Mouse (Mus musculus) heart, postnatal 0 days (tissue): ENCODE results near the gene Cpeb3. TPM values are rescaled to one million over a fixed set of nuclear protein-coding genes. Genes with fewer than 3 reads are reported as not detected.

Experiments used
- ATAC-seq: fragments of 200-750 bp; cut with Nextera tagmentation; 2 replicates; pipeline ENCODE4 v1.8.0; 2017; ENCODE audit warnings: low read depth, moderate number of reproducible peaks, moderate library complexity; ENCODE audit not compliant: insufficient read depth
- DNase-seq: peaks from one replicate; pipeline ENCODE4 v3.0.0-alpha.2; 2016; ENCODE audit warnings: low spot score
- H3K27ac ChIP-seq: fragments of 300-500 bp; sonication (generic); 2 replicates; pipeline ENCODE4 v1.5.1; 2014; ENCODE audit warnings: low read depth, mild to moderate bottlenecking
- H3K27me3 ChIP-seq: fragments of 300-500 bp; sonication (generic); 2 replicates; pipeline ENCODE4 v1.6.1; 2014; ENCODE audit warnings: low read length, mixed read lengths; ENCODE audit not compliant: control insufficient read depth, insufficient read depth
- H3K36me3 ChIP-seq: fragments of 300-500 bp; sonication (generic); replicated peaks from 2 replicates; pipeline ENCODE4 v1.6.1; 2014; ENCODE audit warnings: low read length, mixed read lengths; ENCODE audit not compliant: control insufficient read depth, insufficient read depth
- H3K4me1 ChIP-seq: fragments of 300-500 bp; sonication (generic); 2 replicates; pipeline ENCODE4 v1.6.1; 2014; ENCODE audit warnings: antibody characterized with exemption; ENCODE audit not compliant: control insufficient read depth, insufficient read depth
- H3K4me2 ChIP-seq: fragments of 300-500 bp; sonication (generic); 2 replicates; pipeline ENCODE4 v1.6.1; 2014; ENCODE audit warnings: low read depth, mild to moderate bottlenecking, low read length, moderate library complexity
- H3K4me3 ChIP-seq: fragments of 300-500 bp; sonication (generic); 2 replicates; pipeline ENCODE4 v1.5.1; 2014; ENCODE audit warnings: low read depth, low read length
- H3K9ac ChIP-seq: fragments of 300-500 bp; sonication (generic); replicated peaks from 2 replicates; pipeline ENCODE4 v1.6.1; 2014; ENCODE audit warnings: low read depth, low read length, mixed read lengths
- H3K9me3 ChIP-seq: fragments of 300-500 bp; sonication (generic); replicated peaks from 2 replicates; pipeline ENCODE4 v1.6.1; 2016; ENCODE audit warnings: low read length; ENCODE audit not compliant: control insufficient read depth
- CTCF ChIP-seq: IDR thresholded peaks from 2 replicates; pipeline ENCODE4 v1.5.1; 2016; ENCODE audit warnings: antibody characterized with exemption, control low read depth, low read depth
- EP300 ChIP-seq: IDR thresholded peaks from 2 replicates; pipeline ENCODE4 v1.6.1; 2016; ENCODE audit warnings: antibody characterized with exemption, low read depth
- WGBS: fragments of 180-500 bp; shearing (Covaris S2); extraction: QIAGEN DNeasy Blood & Tissue Kit; methylation state at CpG from one replicate; pipeline ENCODE4 v1.1.7; 2014; 5-methylcytosine and 5-hydroxymethylcytosine counted together
- polyA plus RNA-seq: library from polyadenylated mRNA; unstranded; fragments of >200 nt; fragmentation: Nextera tagmentation; extraction: Ambion mirVana; gene quantifications from 2 replicates; pipeline ENCODE4 v1.2.1, GENCODE M21; 2015
- total RNA-seq: library from RNA; depleted of rRNA; stranded (reverse); fragments of >200 nt; gene quantifications from 2 replicates; pipeline ENCODE4 v1.2.3, GENCODE M21; 2014; ENCODE audit warnings: low replicate concordance; rRNA removed

The Cpeb3 gene
- total and polyA plus RNA-seq, 2 experiments from 2014 or later = 13.7 to 21.8 TPM

DNA sequence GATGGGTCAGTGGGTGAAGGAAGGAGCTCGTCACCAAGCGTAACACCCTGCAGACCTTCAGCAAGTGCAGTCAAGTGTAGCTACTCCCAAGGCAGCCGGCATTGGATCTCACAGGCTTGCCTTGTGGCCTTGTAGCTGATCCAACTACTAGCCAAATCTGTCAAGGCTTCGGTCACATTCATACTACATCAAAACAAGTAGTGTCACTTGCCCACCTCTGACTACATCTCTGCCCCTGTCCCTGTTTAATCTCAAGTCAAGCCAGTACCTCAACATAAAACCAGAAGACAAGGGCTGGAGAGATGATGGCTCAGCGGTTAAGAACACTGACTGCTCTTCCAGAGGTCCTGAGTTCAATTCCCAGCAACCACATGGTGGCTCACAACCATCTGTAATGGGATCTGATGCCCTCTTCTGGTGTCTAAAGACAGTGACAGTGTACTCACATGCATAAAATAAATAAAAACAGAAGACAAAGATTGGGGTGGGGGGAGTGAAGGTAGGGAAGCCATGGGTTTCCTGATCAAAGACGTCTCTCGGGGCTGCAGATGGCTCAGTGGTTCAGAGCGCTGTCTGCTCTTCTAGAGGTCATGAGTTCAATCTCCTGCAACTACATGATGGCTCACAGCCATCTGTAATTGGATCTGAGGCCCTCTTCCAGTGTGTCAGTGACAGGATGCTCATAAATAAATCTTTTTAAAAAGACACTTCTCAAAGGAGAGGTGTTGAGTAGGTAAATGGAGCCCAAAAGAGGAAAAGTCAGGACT, 194.0 kb downstream of the Cpeb3 start:
- no peaks in the 10 kb centered on the region for H3K27me3 ChIP-seq
- DNase-seq = no peak
- ATAC-seq = no peak
- TF ChIP-seq EP300 = no peak
- no peak for TF ChIP-seq CTCF
- H3K27ac ChIP-seq = no peak overlapping the region
- no peak overlapping the region for H3K4me3 ChIP-seq
- no peak overlapping the region for H3K4me2 ChIP-seq
- peaks cover 38% of the 10 kb centered on the region for H3K36me3 ChIP-seq
- no peak overlapping the region for H3K9ac ChIP-seq
- 91% methylated on average over 8 of the region's 8 CpGs for whole genome bisulfite sequencing
- no peaks in the 10 kb centered on the region for H3K4me1 ChIP-seq
- 0 out of 2 replicates have a peak, but pooled peaks cover 9% of the 10 kb centered on the region for H3K9me3 ChIP-seq

DNA sequence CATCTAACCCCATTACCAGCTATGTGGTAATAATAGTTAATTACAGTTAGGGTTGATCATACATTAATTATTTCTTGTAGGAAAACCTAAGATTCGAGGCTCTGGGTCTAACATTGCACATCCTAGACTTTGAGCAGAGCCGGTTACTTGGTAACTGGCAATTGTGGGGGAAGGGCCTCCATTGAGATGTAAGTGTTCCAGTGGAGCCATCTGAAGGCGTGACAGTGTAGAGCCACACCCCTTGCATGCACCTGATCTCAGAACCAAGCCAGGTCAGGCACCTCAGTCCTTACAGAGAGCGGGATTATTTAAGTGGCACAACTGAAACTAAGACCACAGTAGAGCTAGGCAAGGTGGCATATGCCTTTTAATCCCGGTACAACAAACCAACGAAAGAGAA, 194.9 kb downstream of the Cpeb3 start:
- H3K4me3 ChIP-seq = no peak overlapping the region
- peaks cover 47% of the 10 kb centered on the region for H3K36me3 ChIP-seq
- WGBS = 89% methylated on average over 6 of the region's 6 CpGs
- ATAC-seq = no peak
- no peaks in the 10 kb centered on the region for H3K27me3 ChIP-seq
- TF ChIP-seq EP300 = no peak
- TF ChIP-seq CTCF = no peak
- no peaks in the 10 kb centered on the region for H3K4me1 ChIP-seq
- no peak overlapping the region for H3K9ac ChIP-seq
- H3K27ac ChIP-seq = no peak overlapping the region
- no peak overlapping the region for H3K4me2 ChIP-seq
- 0 out of 2 replicates have a peak, but pooled peaks cover 9% of the 10 kb centered on the region for H3K9me3 ChIP-seq
- DNase-seq = no peak

- TF ChIP-seq CTCF (no peak), EP300 (no peak)
- H3K4me1 ChIP-seq = no peaks in the 10 kb centered on the region
- no peak for DNase-seq
- peaks cover 77% of the 10 kb centered on the region for H3K36me3 ChIP-seq
- H3K4me2 ChIP-seq = no peak overlapping the region
- no peaks in the 10 kb centered on the region for H3K9me3 ChIP-seq
- no peaks in the 10 kb centered on the region for H3K27me3 ChIP-seq
- no peak overlapping the region for H3K27ac ChIP-seq
- 74% methylated on average over 3 of the region's 3 CpGs for WGBS
- ATAC-seq = no peak
- H3K9ac ChIP-seq = no peak overlapping the region
- no peak overlapping the region for H3K4me3 ChIP-seq
Observed at GRCm38 (mm10) chr19:37009878-37010281, 198.5 kb downstream of the Cpeb3 start.

DNA sequence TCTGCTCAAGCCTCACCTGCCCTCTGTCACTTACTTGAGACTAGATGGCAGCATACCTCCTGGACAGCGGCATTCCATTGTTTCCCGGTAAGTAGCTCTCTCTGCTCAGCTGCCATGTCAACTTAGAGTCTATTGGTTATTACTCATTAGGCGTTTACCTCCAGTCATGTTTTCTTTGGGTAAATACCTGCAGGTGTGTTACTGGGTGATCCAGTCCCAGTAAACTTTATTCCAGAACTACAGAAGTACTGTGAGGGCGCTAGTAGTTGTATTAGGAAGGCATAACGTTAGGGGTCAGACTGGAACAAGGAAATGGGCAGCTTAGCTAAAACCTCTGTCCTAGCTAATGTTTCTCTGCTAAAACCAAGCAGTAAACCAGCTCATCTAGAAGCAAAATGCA, 203.8 kb downstream of the Cpeb3 start:
- no peak for ATAC-seq
- H3K36me3 ChIP-seq = peaks cover 81% of the 10 kb centered on the region
- WGBS = 83% methylated on average over 5 of the region's 5 CpGs

More for the DNA sequence above, 203.8 kb downstream of the Cpeb3 start:
- no peak for DNase-seq
- Histone ChIP-seq H3K4me3 (no peak overlapping the region), H3K9ac (no peak overlapping the region), H3K27me3 (no peaks in the 10 kb centered on the region), H3K27ac (no peak overlapping the region), H3K9me3 (no peaks in the 10 kb centered on the region), H3K4me1 (no peaks in the 10 kb centered on the region), H3K4me2 (no peak overlapping the region)
- no peak for TF ChIP-seq EP300
- TF ChIP-seq CTCF = no peak

Other genes starting within 250 kb of the Cpeb3 start
- 72.7 and 80.9 TPM in 2 replicates for gene March5, start 1.1 kb downstream of the Cpeb3 start, total RNA-seq
- gene March5, start 1.1 kb downstream of the Cpeb3 start, polyA plus RNA-seq = 82.5 and 84.3 TPM in 2 replicates
- gene Ide, start 129.3 kb upstream of the Cpeb3 start, total RNA-seq = 57.5 and 60.8 TPM in 2 replicates
- 68.0 and 72.6 TPM in 2 replicates for gene Ide, start 129.3 kb upstream of the Cpeb3 start, polyA plus RNA-seq
- gene Kif11, start 167.8 kb upstream of the Cpeb3 start, total RNA-seq = 31.4 and 41.5 TPM in 2 replicates
- gene Kif11, start 167.8 kb upstream of the Cpeb3 start, polyA plus RNA-seq = 10.4 and 10.8 TPM in 2 replicates
- 1.3 and 5.2 TPM in 2 replicates for gene Hhex, start 226.2 kb upstream of the Cpeb3 start, total RNA-seq
- 9.8 and 10.0 TPM in 2 replicates for gene Hhex, start 226.2 kb upstream of the Cpeb3 start, polyA plus RNA-seq